Mouse (Mus musculus): ENCODE results near the gene AC124108.1. TPM values are rescaled to one million over a fixed set of nuclear protein-coding genes. Genes with fewer than 3 reads are reported as not detected.

Gene AC124108.1
- total RNA-seq, 2 experiments from 2014 or later: not detected

DNA sequence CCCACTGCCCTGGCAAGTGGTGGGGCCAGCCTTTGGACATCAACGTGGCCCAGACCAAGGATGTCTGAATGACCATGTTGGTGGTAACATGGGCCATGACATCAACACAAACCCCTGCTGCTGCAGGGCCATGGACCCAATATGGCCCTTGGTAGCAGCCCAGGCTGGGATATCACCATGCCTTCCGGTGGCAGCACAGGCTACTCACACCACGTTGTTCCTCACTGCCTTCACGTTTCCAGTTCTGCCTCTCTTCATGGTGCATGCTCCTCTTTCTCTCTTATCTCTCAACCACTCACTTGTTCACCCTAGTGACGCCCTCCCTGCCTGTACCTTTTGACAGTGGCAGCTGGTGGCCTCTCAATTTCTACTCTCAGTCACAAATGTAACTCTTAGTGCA, 53.8 kb downstream of the AC124108.1 start:
- no peak overlapping the region for H3K27ac ChIP-seq
- TF ChIP-seq CTCF (IDR thresholded peaks at IDR 0.05): no peak
- intact Hi-C loops (cut with DNase I): no loop called here
- DNase-seq: no peak
- no peak overlapping the region for H3K4me3 ChIP-seq

DNA sequence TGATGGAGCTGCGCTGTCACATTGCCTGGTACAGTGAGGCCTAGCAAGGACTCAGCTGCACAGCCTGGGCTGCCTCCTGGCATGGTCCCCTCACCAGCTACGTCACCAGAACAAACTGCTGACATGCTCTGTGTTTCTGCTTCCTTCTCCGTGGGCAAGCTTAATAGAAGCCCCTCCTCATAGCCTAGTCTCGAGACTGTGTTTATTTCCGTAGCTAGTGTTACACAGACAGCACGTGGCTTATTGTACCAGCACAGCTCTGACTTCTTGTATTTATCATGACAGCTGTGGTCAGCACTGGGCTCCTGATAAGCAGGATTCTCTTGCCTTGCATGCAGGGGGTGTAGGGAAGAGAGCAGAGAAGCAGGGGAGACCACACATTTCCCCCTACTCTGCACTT, 54.9 kb downstream of the AC124108.1 start:
- H3K27ac ChIP-seq: no peak overlapping the region
- no peak for DNase-seq
- H3K4me3 ChIP-seq: no peak overlapping the region
- TF ChIP-seq CTCF (IDR thresholded peaks at IDR 0.05): no peak
- intact Hi-C loops (cut with DNase I): no loop called here

DNA sequence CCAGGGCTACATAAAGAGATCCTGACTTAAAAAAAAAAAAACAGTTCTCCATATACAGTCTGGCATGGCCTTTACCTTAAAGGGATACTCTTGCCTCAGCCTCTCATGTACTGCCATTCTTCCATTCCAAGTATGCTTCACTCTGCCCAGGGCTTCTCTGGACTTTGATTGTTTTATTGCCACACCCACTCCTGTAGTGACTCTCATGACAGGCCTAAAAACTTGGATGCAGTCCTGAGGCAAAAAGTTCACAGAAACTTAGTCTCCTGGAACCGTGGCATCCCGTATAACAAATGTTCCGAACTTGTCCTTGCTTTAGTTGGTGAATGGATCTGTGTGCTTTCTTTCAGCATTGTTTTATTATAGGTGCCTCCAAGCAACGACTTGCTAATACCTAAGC, 55.4 kb downstream of the AC124108.1 start:
- no peak overlapping the region for H3K4me3 ChIP-seq
- H3K27ac ChIP-seq: no peak overlapping the region
- TF ChIP-seq CTCF (IDR thresholded peaks at IDR 0.05): no peak
- DNase-seq: no peak
- intact Hi-C loops (cut with DNase I): no loop called here

DNA sequence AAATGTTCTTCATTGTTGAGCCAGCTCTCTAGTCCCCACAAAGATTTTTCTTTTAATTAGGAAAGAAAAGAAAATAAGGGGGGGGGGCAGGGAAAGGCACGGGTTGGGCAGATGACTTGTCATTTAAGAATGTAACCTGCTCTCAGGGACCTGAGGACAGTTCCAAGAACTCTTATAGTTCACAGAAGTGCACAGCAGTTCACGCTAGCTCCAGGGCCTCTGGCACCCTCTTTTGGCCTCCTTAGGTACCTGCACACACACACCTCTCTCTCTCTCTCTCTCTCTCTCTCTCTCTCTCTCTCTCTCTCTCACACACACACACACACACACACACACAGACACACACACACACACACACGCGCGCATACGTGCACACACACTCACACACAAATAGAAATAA, 63.2 kb downstream of the AC124108.1 start:
- no peak overlapping the region for H3K27ac ChIP-seq
- intact Hi-C loops (cut with DNase I): no loop called here
- TF ChIP-seq CTCF (IDR thresholded peaks at IDR 0.05): no peak

More for the DNA sequence above, 63.2 kb downstream of the AC124108.1 start:
- no peak overlapping the region for H3K4me3 ChIP-seq
- DNase-seq: no peak

Small RNA genes within 50 kb of the gene (microRNA-seq; reads per million reads assigned to microRNA genes)
- gene Mir135b: 11.6 reads per million, percentile 10 among the genes with 10 or more reads in this experiment

Other genes with a start within 250 kb of the AC124108.1 start
- 1 to 10 TPM in 1 of 2 experiments, under 1 TPM in 1; 0.84 to 1.4 TPM for gene Slc45a3, start 228.5 kb upstream of the AC124108.1 start, total RNA-seq (2021)
- 10 to 100 TPM; 69.6 to 76.1 TPM for gene Elk4, start 183.8 kb upstream of the AC124108.1 start, total RNA-seq (2021)
- 1 to 10 TPM; 4.4 to 9.8 TPM for gene Mfsd4a, start 123.4 kb upstream of the AC124108.1 start, total RNA-seq (2021)
- 1 to 10 TPM; 3.0 to 4.1 TPM for gene Cdk18, start 51.8 kb upstream of the AC124108.1 start, total RNA-seq (2021)
- not detected for gene Lemd1, start within 50 bp of the AC124108.1 start, total RNA-seq (2021)
- not detected for gene Gm10188, start 38.3 kb downstream of the AC124108.1 start, total RNA-seq (2021)
- under 1 TPM; 0.13 to 0.31 TPM for gene Klhdc8a, start 107.2 kb downstream of the AC124108.1 start, total RNA-seq (2021)
- gene Nuak2, start 124.7 kb downstream of the AC124108.1 start, total RNA-seq (2021): under 1 TPM; 0.38 to 0.98 TPM
- gene Tmcc2, start 199.8 kb downstream of the AC124108.1 start, total RNA-seq (2021): 10 to 100 TPM; 29.4 to 40.8 TPM
- 10 to 100 TPM in 1 of 2 experiments, 1 to 10 TPM in 1; 9.7 to 11.1 TPM for gene Dstyk, start 226.1 kb downstream of the AC124108.1 start, total RNA-seq (2021)